Mouse (Mus musculus) forebrain, embryonic 13.5 days (tissue): ENCODE measurements around the gene Gm17660. TPM values are rescaled to one million over a fixed set of nuclear protein-coding genes. Genes with fewer than 3 reads are reported as not detected.

ENCODE experiments used
- ATAC-seq: fragments of 200-750 bp; cut with Nextera tagmentation; 2 replicates; pipeline ENCODE4 v1.8.0; 2017
- H3K27ac ChIP-seq: fragments of 300-500 bp; sonication (generic); 2 replicates; pipeline ENCODE4 v1.5.1; 2015; ENCODE audit warnings: inconsistent platforms, mild to moderate bottlenecking, moderate library complexity
- H3K27me3 ChIP-seq: fragments of 300-500 bp; sonication (generic); 2 replicates; pipeline ENCODE4 v1.6.1; 2015; ENCODE audit warnings: mild to moderate bottlenecking, inconsistent platforms
- H3K36me3 ChIP-seq: fragments of 300-500 bp; sonication (generic); 2 replicates; pipeline ENCODE4 v1.6.1; 2015; ENCODE audit warnings: mild to moderate bottlenecking, inconsistent platforms; ENCODE audit not compliant: poor library complexity, severe bottlenecking
- H3K4me1 ChIP-seq: fragments of 300-500 bp; sonication (generic); 2 replicates; pipeline ENCODE4 v1.6.1; 2015; ENCODE audit warnings: inconsistent platforms
- H3K4me2 ChIP-seq: fragments of 300-500 bp; sonication (generic); 2 replicates; pipeline ENCODE4 v1.6.1; 2015; ENCODE audit warnings: inconsistent platforms, mild to moderate bottlenecking, moderate library complexity
- H3K4me3 ChIP-seq: fragments of 300-500 bp; sonication (generic); 2 replicates; pipeline ENCODE4 v1.5.1; 2015; ENCODE audit warnings: mild to moderate bottlenecking, inconsistent platforms
- H3K9ac ChIP-seq: fragments of 300-500 bp; sonication (generic); 2 replicates; pipeline ENCODE4 v1.6.1; 2015; ENCODE audit warnings: mild to moderate bottlenecking, inconsistent platforms
- H3K9me3 ChIP-seq: fragments of 300-500 bp; sonication (generic); replicated peaks from 2 replicates; pipeline ENCODE4 v1.6.1; 2016; ENCODE audit warnings: inconsistent platforms
- WGBS: fragments of 180-500 bp; shearing (Covaris S2); methylation state at CpG from one replicate; pipeline ENCODE4 v1.1.7; 2015; 5-methylcytosine and 5-hydroxymethylcytosine counted together
- polyA plus RNA-seq: library from polyadenylated mRNA; unstranded; fragments of >200 nt; fragmentation: Nextera tagmentation; extraction: Ambion mirVana; gene quantifications from 2 replicates; pipeline ENCODE4 v1.2.1, GENCODE M21; 2015

The Gm17660 gene
- polyA plus RNA-seq: not detected in 2 replicates

- no peak for ATAC-seq
- no peak within 1 kb of the TSS for H3K4me3 ChIP-seq
- H3K36me3 ChIP-seq: no peaks in the 10 kb centered on the region
- 93% methylated on average over 7 of the region's 7 CpGs for WGBS
- no peaks in the 10 kb centered on the region for H3K9me3 ChIP-seq
- H3K9ac ChIP-seq: no peak within 1 kb of the TSS
- H3K27me3 ChIP-seq: no peaks in the 10 kb centered on the region
- peaks cover 5% of the 10 kb centered on the region for H3K4me1 ChIP-seq
- no peak within 1 kb of the TSS for H3K4me2 ChIP-seq
- no peak within 1 kb of the TSS for H3K27ac ChIP-seq
These were observed at the start of gene Gm17660 for GRCm38 (mm10) chr5:104077508-104077907. Gm17660 (minus strand) TSS chr5:104077608.

- ATAC-seq: no peak
- H3K9me3 ChIP-seq: no peaks in the 10 kb centered on the region
- H3K27me3 ChIP-seq: no peaks in the 10 kb centered on the region
- WGBS: 88% methylated on average over 12 of the region's 12 CpGs
- H3K36me3 ChIP-seq: no peaks in the 10 kb centered on the region
- H3K9ac ChIP-seq: no peak overlapping the region
- no peak overlapping the region for H3K4me2 ChIP-seq
- H3K4me3 ChIP-seq: no peak overlapping the region
- H3K27ac ChIP-seq: no peak overlapping the region
- no peaks in the 10 kb centered on the region for H3K4me1 ChIP-seq
These were observed 49.3 kb upstream of the Gm17660 start for GRCm38 (mm10) chr5:104126561-104127320.

GRCm38 (mm10) chr5:104124016-104124658, 46.7 kb upstream of the Gm17660 start:
- Histone ChIP-seq H3K27me3 (no peaks in the 10 kb centered on the region), H3K9me3 (no peaks in the 10 kb centered on the region), H3K4me2 (no peak overlapping the region), H3K4me1 (no peaks in the 10 kb centered on the region), H3K27ac (no peak overlapping the region), H3K9ac (no peak overlapping the region), H3K4me3 (no peak overlapping the region), H3K36me3 (no peaks in the 10 kb centered on the region)
- ATAC-seq: no peak
- WGBS: 94% methylated on average over 6 of the region's 6 CpGs

GRCm38 (mm10) chr5:104115890-104116289, 38.5 kb upstream of the Gm17660 start:
- H3K27me3 ChIP-seq: 0 out of 2 replicates have a peak, but pooled peaks cover 3% of the 10 kb centered on the region
- peaks cover 34% of the 10 kb centered on the region for H3K4me1 ChIP-seq
- no peaks in the 10 kb centered on the region for H3K36me3 ChIP-seq
- H3K9me3 ChIP-seq: no peaks in the 10 kb centered on the region
- no peak overlapping the region for H3K4me2 ChIP-seq
- 86% methylated on average over 4 of the region's 4 CpGs for WGBS
- H3K27ac ChIP-seq: no peak overlapping the region
- no peak for ATAC-seq
- no peak overlapping the region for H3K4me3 ChIP-seq
- H3K9ac ChIP-seq: no peak overlapping the region

GRCm38 (mm10) chr5:104115118-104115517, 37.7 kb upstream of the Gm17660 start:
- H3K9me3 ChIP-seq: no peaks in the 10 kb centered on the region
- H3K27me3 ChIP-seq: 0 out of 2 replicates have a peak, but pooled peaks cover 3% of the 10 kb centered on the region
- no peak overlapping the region for H3K27ac ChIP-seq
- H3K4me1 ChIP-seq: peaks cover 42% of the 10 kb centered on the region
- ATAC-seq: no peak
- no peak overlapping the region for H3K4me2 ChIP-seq
- 57% methylated on average over 14 of the region's 14 CpGs for WGBS
- H3K4me3 ChIP-seq: no peak overlapping the region
- H3K9ac ChIP-seq: no peak overlapping the region
- no peaks in the 10 kb centered on the region for H3K36me3 ChIP-seq

- Histone ChIP-seq H3K9ac (peak within 1 kb of the TSS; percentile 47; the same call in 1 of the 2 replicates), H3K4me2 (peak within 1 kb of the TSS; percentile 31), H3K27me3 (0 out of 2 replicates have a peak, but pooled peaks cover 3% of the 10 kb centered on the region), H3K4me3 (no peak within 1 kb of the TSS), H3K36me3 (no peaks in the 10 kb centered on the region), H3K27ac (peak within 1 kb of the TSS; percentile 57), H3K4me1 (peaks cover 57% of the 10 kb centered on the region), H3K9me3 (no peaks in the 10 kb centered on the region)
- 33% methylated on average over 15 of the region's 15 CpGs for WGBS
- ATAC-seq: peak; percentile 39; the same call in 1 of the 2 replicates
These were observed 36.2 kb upstream of the Gm17660 start, which contains the start of gene Sparcl1 for GRCm38 (mm10) chr5:104113491-104114172. Sparcl1 (minus strand) TSS chr5:104113733.

GRCm38 (mm10) chr5:104112511-104112910, 35.1 kb upstream of the Gm17660 start:
- Histone ChIP-seq H3K9ac (0 out of 2 replicates have a peak overlapping the region, but pooled peaks have one; percentile 32), H3K4me1 (peaks cover 65% of the 10 kb centered on the region), H3K27ac (peak overlapping the region; percentile 35), H3K4me3 (no peak overlapping the region), H3K4me2 (peak overlapping the region; percentile 24; the same call in 1 of the 2 replicates), H3K36me3 (no peaks in the 10 kb centered on the region), H3K27me3 (0 out of 2 replicates have a peak, but pooled peaks cover 3% of the 10 kb centered on the region), H3K9me3 (no peaks in the 10 kb centered on the region)
- WGBS: 27% methylated on average over 5 of the region's 5 CpGs
- no peak for ATAC-seq

GRCm38 (mm10) chr5:104112016-104112415, 34.6 kb upstream of the Gm17660 start:
- no peak for ATAC-seq
- H3K27ac ChIP-seq: no peak overlapping the region
- H3K4me3 ChIP-seq: no peak overlapping the region

GRCm38 (mm10) chr5:104110171-104110920, 32.9 kb upstream of the Gm17660 start:
- 1% methylated on average over 9 of the region's 9 CpGs for WGBS

More at GRCm38 (mm10) chr5:104112016-104112415, 34.6 kb upstream of the Gm17660 start:
- H3K27me3 ChIP-seq: 0 out of 2 replicates have a peak, but pooled peaks cover 4% of the 10 kb centered on the region
- no peaks in the 10 kb centered on the region for H3K36me3 ChIP-seq
- no peak overlapping the region for H3K9ac ChIP-seq
- H3K4me1 ChIP-seq: peaks cover 67% of the 10 kb centered on the region
- H3K9me3 ChIP-seq: no peaks in the 10 kb centered on the region
- WGBS: 10% methylated on average over 9 of the region's 9 CpGs
- H3K4me2 ChIP-seq: peak overlapping the region; percentile 24

GRCm38 (mm10) chr5:104109516-104109915, 32.1 kb upstream of the Gm17660 start:
- H3K4me2 ChIP-seq: peak overlapping the region; percentile 53
- no peak for ATAC-seq
- peaks cover 68% of the 10 kb centered on the region for H3K4me1 ChIP-seq
- WGBS: 27% methylated on average over 3 of the region's 3 CpGs
- H3K36me3 ChIP-seq: no peaks in the 10 kb centered on the region
- H3K9me3 ChIP-seq: no peaks in the 10 kb centered on the region
- H3K9ac ChIP-seq: no peak overlapping the region
- H3K27me3 ChIP-seq: 0 out of 2 replicates have a peak, but pooled peaks cover 8% of the 10 kb centered on the region
- H3K27ac ChIP-seq: peak overlapping the region; percentile 81
- H3K4me3 ChIP-seq: peak overlapping the region; percentile 23; the same call in 1 of the 2 replicates

More at GRCm38 (mm10) chr5:104110171-104110920, 32.9 kb upstream of the Gm17660 start:
- peak; percentile 87 for ATAC-seq
- H3K4me1 ChIP-seq: peaks cover 69% of the 10 kb centered on the region
- 0 out of 2 replicates have a peak, but pooled peaks cover 8% of the 10 kb centered on the region for H3K27me3 ChIP-seq
- no peak overlapping the region; the same call in 1 of the 2 replicates for H3K9ac ChIP-seq
- no peaks in the 10 kb centered on the region for H3K36me3 ChIP-seq
- H3K9me3 ChIP-seq: no peaks in the 10 kb centered on the region
- peak overlapping the region; percentile 81 for H3K27ac ChIP-seq
- H3K4me2 ChIP-seq: peak overlapping the region; percentile 53
- no peak overlapping the region; the same call in 1 of the 2 replicates for H3K4me3 ChIP-seq

GRCm38 (mm10) chr5:104108879-104109369, 31.5 kb upstream of the Gm17660 start:
- 5% methylated on average over 18 of the region's 18 CpGs for WGBS
- Histone ChIP-seq H3K27ac (peak overlapping the region; percentile 64), H3K27me3 (0 out of 2 replicates have a peak, but pooled peaks cover 8% of the 10 kb centered on the region), H3K4me3 (peak overlapping the region; percentile 23), H3K9ac (peak overlapping the region; percentile 40), H3K4me2 (peak overlapping the region; percentile 53), H3K4me1 (peaks cover 70% of the 10 kb centered on the region), H3K9me3 (no peaks in the 10 kb centered on the region), H3K36me3 (no peaks in the 10 kb centered on the region)
- peak; percentile 61 for ATAC-seq
